Mouse (Mus musculus): ENCODE measurements at regions not wholly inside any gene's neighbourhood (a gene's known extent, or its start where the extent isn't known, plus 50 kb on each side); places are given as distances from the start of the nearest gene placed in this dataset.

DNA sequence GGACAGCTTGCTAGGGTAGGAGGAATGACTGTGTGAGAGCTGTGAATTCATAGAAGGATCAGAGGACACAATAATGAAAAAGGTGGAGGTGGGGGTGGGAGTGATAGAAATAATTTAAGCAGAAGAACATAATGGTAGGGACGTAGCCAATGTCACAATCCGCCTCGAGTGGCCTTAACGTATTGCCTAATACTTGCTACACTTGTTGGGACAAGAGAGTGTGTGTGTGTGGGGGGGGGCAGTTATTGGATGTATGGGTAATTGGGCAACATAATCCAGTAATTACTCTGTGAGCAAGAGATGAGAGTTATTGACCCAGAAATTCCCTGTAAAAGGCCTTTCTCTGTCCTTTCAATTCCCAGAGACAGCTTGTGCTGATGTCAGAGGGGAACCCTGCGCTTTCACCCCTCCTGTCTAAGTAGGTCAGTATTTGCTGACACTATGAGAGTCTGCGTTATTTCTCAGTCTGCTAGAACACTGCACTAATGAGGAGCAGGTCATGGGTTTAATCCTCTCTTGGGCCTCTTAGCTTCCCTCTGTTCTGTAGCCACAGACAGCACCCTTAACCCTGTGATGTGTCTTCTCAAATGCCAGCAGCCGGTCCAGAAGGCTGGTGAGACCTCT lies 135.7 kb downstream of the Fam76b start:
- H3K27ac ChIP-seq (ENCODE audit: control insufficient read depth, insufficient read depth, low read depth, low read length, poor library complexity), result no peak overlapping the region
- 55% methylated on average over 7 of the region's 7 CpGs for WGBS
- TF ChIP-seq POLR2A (IDR thresholded peaks at IDR 0.05; ENCODE audit: borderline replicate concordance, control insufficient read depth, low read depth, low read length) (no peak), CTCF (IDR thresholded peaks at IDR 0.05; ENCODE audit: control insufficient read depth, insufficient read depth, low read length) (no peak)

DNA sequence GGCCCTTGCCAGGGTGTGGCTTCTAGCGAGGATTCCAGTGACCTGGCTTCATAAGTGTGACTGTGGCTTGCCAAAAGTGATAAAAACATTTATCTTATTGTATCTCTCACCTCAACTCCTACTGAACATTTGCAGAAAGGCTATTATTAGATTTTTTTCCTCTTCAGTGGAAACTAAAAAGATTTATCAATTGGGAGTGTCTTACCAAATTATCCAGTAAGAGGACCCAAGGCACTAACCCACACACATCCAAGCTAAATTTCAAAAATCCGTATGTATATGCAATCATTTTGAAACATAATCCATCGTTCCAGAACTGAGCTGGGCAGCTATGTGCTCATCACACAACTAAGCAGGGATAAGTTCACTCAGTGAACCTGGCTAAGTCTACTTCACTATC lies 136.3 kb downstream of the Fam76b start:
- no peak overlapping the region for H3K27ac ChIP-seq (ENCODE audit: control insufficient read depth, insufficient read depth, low read depth, low read length, poor library complexity)
- 70% methylated on average over 3 of the region's 3 CpGs for WGBS
- no peak for TF ChIP-seq CTCF (IDR thresholded peaks at IDR 0.05; ENCODE audit: control insufficient read depth, insufficient read depth, low read length)
- no peak for TF ChIP-seq POLR2A (IDR thresholded peaks at IDR 0.05; ENCODE audit: borderline replicate concordance, control insufficient read depth, low read depth, low read length)
- H3K4me3 ChIP-seq (replicated peaks; ENCODE audit: control insufficient read depth, low read depth, low read length), result no peak overlapping the region
- no peaks in the 10 kb centered on the region for H3K4me1 ChIP-seq (ENCODE audit: control insufficient read depth, insufficient read depth, low read length)

More for the DNA sequence above, 135.7 kb downstream of the Fam76b start:
- Histone ChIP-seq H3K4me1 (ENCODE audit: control insufficient read depth, insufficient read depth, low read length) (no peaks in the 10 kb centered on the region), H3K4me3 (replicated peaks; ENCODE audit: control insufficient read depth, low read depth, low read length) (no peak overlapping the region)

DNA sequence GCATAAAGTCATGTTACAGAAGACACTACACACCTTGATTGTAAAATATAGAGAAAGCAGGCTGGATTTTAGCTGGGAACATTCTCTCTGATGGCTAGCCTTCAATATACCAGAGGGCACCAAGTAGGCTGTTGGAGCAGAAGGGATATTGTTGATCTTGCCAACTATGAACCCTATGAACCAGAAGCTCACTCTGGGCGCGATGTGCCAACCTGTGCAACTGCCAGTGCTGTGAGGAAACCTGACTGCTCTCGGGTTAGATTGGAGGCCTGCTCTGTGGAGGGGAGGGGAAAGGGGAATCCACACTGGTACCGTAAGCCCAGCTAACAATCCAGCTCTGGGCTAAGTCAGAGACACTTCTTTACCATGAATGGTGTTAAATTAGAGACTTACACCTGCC lies 136.7 kb downstream of the Fam76b start:
- no peak for TF ChIP-seq CTCF (IDR thresholded peaks at IDR 0.05; ENCODE audit: control insufficient read depth, insufficient read depth, low read length)
- WGBS, result 78% methylated on average over 4 of the region's 4 CpGs

DNA sequence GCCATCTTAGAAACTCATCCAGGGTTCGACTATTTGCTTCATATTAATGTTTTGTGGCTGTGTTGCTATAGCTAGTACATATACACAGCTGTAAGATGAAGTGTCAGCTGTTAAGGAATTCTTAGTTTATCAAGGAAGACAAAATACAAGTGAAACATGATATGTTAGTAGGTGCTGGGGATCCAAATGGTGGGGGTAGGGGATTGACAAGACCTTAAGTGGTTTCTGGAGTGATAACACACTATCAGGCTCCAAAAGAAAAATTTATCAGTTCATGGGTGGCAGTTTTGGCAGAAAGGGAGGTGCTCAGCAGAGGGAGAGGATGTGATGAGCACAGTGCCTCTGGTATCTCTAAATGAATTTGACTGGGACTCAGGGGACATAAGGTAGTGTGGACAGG lies 138.7 kb downstream of the Fam76b start:
- WGBS, result 54% methylated on average over 1 of the region's 1 CpGs
- Histone ChIP-seq H3K27ac (ENCODE audit: control insufficient read depth, insufficient read depth, low read depth, low read length, poor library complexity) (no peak overlapping the region), H3K4me1 (ENCODE audit: control insufficient read depth, insufficient read depth, low read length) (no peaks in the 10 kb centered on the region), H3K4me3 (replicated peaks; ENCODE audit: control insufficient read depth, low read depth, low read length) (no peak overlapping the region)
- TF ChIP-seq POLR2A (IDR thresholded peaks at IDR 0.05; ENCODE audit: borderline replicate concordance, control insufficient read depth, low read depth, low read length) (no peak), CTCF (IDR thresholded peaks at IDR 0.05; ENCODE audit: control insufficient read depth, insufficient read depth, low read length) (no peak)

More for the DNA sequence above, 136.7 kb downstream of the Fam76b start:
- Histone ChIP-seq H3K27ac (ENCODE audit: control insufficient read depth, insufficient read depth, low read depth, low read length, poor library complexity) (no peak overlapping the region), H3K4me3 (replicated peaks; ENCODE audit: control insufficient read depth, low read depth, low read length) (no peak overlapping the region), H3K4me1 (ENCODE audit: control insufficient read depth, insufficient read depth, low read length) (no peaks in the 10 kb centered on the region)

DNA sequence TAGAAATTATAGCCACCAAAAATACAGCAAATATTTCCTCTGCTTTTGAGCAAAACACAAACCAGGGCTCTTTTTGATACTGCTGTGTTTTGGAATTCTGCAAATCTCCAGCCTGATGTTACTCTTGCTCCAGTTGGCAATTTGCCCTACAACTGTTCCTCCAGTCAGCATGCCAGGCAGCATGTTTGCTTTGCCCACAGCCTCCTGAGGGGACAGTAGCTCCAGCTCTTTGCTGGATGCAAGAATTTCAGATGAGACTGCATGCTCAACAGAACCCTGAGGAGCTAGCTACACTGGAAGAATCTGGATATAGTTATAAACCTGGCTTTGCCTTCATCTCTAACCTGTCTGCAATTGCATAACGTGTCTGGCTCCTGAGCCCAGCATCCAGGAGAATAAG lies 141.7 kb downstream of the Fam76b start:
- no peak overlapping the region for H3K4me3 ChIP-seq (replicated peaks; ENCODE audit: control insufficient read depth, low read depth, low read length)
- WGBS, result 75% methylated on average over 1 of the region's 1 CpGs
- H3K4me1 ChIP-seq (ENCODE audit: control insufficient read depth, insufficient read depth, low read length), result no peaks in the 10 kb centered on the region
- TF ChIP-seq CTCF (IDR thresholded peaks at IDR 0.05; ENCODE audit: control insufficient read depth, insufficient read depth, low read length) (no peak), POLR2A (IDR thresholded peaks at IDR 0.05; ENCODE audit: borderline replicate concordance, control insufficient read depth, low read depth, low read length) (no peak)
- H3K27ac ChIP-seq (ENCODE audit: control insufficient read depth, insufficient read depth, low read depth, low read length, poor library complexity), result no peak overlapping the region

DNA sequence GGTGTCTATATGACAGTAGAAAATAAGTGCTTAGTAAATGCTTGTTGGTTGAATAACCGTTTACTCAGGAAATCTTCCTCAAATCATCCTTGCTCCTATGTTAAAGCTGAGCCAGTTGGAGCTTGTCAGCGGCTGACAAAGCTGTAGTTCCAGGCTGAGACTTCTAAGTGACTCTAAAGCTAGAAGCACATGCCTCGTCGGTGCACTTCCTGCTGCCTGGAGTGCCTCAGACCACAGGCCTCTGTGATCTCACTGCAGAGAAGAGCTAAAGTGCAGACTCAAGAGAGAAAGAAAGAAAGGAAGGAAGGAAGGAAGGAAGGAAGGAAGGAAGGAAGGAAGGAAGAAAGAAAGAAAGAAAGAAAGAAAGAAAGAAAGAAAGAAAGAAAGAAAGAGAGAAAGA lies 146.1 kb downstream of the Fam76b start:
- TF ChIP-seq CTCF (IDR thresholded peaks at IDR 0.05; ENCODE audit: control insufficient read depth, insufficient read depth, low read length) (no peak), POLR2A (IDR thresholded peaks at IDR 0.05; ENCODE audit: borderline replicate concordance, control insufficient read depth, low read depth, low read length) (no peak)
- Histone ChIP-seq H3K4me3 (replicated peaks; ENCODE audit: control insufficient read depth, low read depth, low read length) (no peak overlapping the region), H3K27ac (ENCODE audit: control insufficient read depth, insufficient read depth, low read depth, low read length, poor library complexity) (no peak overlapping the region), H3K4me1 (ENCODE audit: control insufficient read depth, insufficient read depth, low read length) (no peaks in the 10 kb centered on the region)
- 43% methylated on average over 4 of the region's 4 CpGs for WGBS

DNA sequence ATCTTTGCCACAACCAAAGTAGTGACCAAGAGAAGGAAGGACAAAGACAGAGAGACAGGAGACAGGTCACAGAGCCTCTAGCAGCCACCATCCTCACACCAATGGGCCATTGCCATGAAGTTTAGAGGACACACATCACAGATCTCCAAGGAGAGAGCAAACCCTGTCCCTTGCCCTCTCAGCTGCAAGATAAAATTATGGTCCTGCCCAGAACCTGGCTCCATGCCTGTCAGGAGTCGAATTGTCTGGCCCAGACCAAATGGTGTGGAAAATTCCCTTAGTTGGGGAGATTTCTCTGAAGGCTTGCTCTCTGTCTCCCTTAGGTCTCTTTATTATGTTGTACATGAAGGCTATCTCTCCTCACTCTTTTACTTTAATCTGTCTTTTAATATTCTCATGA lies 147.4 kb downstream of the Fam76b start:
- 67% methylated on average over 1 of the region's 1 CpGs for WGBS
- Histone ChIP-seq H3K4me3 (replicated peaks; ENCODE audit: control insufficient read depth, low read depth, low read length) (no peak overlapping the region), H3K27ac (ENCODE audit: control insufficient read depth, insufficient read depth, low read depth, low read length, poor library complexity) (no peak overlapping the region), H3K4me1 (ENCODE audit: control insufficient read depth, insufficient read depth, low read length) (no peaks in the 10 kb centered on the region)
- no peak for TF ChIP-seq CTCF (IDR thresholded peaks at IDR 0.05; ENCODE audit: control insufficient read depth, insufficient read depth, low read length)
- no peak for TF ChIP-seq POLR2A (IDR thresholded peaks at IDR 0.05; ENCODE audit: borderline replicate concordance, control insufficient read depth, low read depth, low read length)

DNA sequence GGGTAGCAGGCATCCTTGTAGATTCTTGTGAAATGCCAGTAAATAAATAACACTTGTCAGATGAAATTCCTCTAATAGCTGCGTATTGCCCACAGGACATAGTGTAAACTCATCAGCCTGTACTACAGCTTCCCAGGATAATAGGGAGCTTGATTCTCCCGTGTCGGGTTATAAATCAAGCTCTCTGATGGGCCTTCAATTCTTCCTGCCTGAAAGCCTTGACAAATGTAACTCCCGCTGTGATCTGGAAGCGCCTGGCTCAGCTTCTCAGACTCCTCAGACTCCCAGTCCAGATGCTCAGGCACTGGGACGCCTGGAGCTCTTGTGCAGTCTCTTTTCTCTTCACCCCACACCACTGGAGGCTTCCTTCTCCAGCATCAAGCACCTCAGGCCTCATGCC lies 151.3 kb downstream of the Fam76b start:
- Histone ChIP-seq H3K27ac (ENCODE audit: control insufficient read depth, insufficient read depth, low read depth, low read length, poor library complexity) (no peak overlapping the region), H3K4me3 (replicated peaks; ENCODE audit: control insufficient read depth, low read depth, low read length) (no peak overlapping the region), H3K4me1 (ENCODE audit: control insufficient read depth, insufficient read depth, low read length) (no peaks in the 10 kb centered on the region)
- 66% methylated on average over 6 of the region's 6 CpGs for WGBS
- TF ChIP-seq POLR2A (IDR thresholded peaks at IDR 0.05; ENCODE audit: borderline replicate concordance, control insufficient read depth, low read depth, low read length) (no peak), CTCF (IDR thresholded peaks at IDR 0.05; ENCODE audit: control insufficient read depth, insufficient read depth, low read length) (no peak)

DNA sequence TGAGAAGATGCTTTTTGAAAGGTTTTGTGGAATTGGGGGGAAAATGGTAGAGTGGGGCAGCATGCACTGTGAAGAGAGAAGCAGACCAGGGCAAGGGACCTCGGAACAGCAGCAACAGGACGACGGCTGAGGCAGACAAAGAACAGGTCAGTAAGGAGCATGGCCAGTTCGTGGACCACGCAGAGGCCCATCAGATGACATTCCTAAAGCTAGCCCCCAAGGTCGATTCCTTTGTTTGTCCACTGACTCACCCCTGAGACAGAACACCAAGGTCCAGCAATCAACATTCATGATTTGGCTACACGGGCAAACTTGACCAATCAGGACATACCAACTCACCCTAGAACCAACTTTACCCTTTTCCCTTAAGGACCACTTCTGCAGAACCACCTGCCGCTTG lies 160.0 kb downstream of the Fam76b start:
- TF ChIP-seq POLR2A (IDR thresholded peaks at IDR 0.05; ENCODE audit: borderline replicate concordance, control insufficient read depth, low read depth, low read length) (no peak), CTCF (IDR thresholded peaks at IDR 0.05; ENCODE audit: control insufficient read depth, insufficient read depth, low read length) (no peak)
- H3K4me1 ChIP-seq (ENCODE audit: control insufficient read depth, insufficient read depth, low read length), result no peaks in the 10 kb centered on the region
- H3K27ac ChIP-seq (ENCODE audit: control insufficient read depth, insufficient read depth, low read depth, low read length, poor library complexity), result no peak overlapping the region
- H3K4me3 ChIP-seq (replicated peaks; ENCODE audit: control insufficient read depth, low read depth, low read length), result no peak overlapping the region
- WGBS, result 89% methylated on average over 8 of the region's 8 CpGs
